Mouse (Mus musculus) urinary bladder, postnatal 25 days (tissue): ENCODE measurements at regions not wholly inside any gene's neighbourhood (a gene's known extent, or its start where the extent isn't known, plus 50 kb on each side); places are given as distances from the start of the nearest gene placed in this dataset.

Experiments used
- DNase-seq: peaks from one replicate; pipeline ENCODE4 v3.0.0; 2022; ENCODE audit warnings: low spot score

- DNase-seq, result no peak
Observed at GRCm38 (mm10) chr13:59315811-59316210, 269.2 kb downstream of the Agtpbp1 start.

DNA sequence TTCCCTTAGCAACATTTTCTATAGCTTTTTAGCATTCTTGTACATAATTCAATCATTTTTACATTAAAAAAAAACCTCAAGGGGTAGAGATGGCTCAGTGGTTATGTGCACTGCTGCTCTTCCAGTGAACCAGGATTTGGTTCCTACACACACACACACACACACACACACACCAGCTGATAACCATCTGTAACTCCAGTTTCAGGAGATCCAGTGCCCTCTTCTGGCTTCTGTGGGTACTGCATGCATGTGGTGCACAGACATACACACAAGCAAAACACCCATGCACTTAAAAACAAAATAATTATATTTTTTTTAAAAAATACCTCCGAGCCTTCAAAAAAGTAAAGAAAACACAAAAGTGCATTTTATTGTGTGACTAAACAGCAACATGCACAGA is 270.6 kb downstream of the Agtpbp1 start:
- no peak for DNase-seq

- DNase-seq, result no peak
Observed at GRCm38 (mm10) chr13:59313725-59314330, 271.2 kb downstream of the Agtpbp1 start.

- no peak for DNase-seq
Observed at GRCm38 (mm10) chr13:59292905-59293304, 292.1 kb downstream of the Agtpbp1 start.

DNA sequence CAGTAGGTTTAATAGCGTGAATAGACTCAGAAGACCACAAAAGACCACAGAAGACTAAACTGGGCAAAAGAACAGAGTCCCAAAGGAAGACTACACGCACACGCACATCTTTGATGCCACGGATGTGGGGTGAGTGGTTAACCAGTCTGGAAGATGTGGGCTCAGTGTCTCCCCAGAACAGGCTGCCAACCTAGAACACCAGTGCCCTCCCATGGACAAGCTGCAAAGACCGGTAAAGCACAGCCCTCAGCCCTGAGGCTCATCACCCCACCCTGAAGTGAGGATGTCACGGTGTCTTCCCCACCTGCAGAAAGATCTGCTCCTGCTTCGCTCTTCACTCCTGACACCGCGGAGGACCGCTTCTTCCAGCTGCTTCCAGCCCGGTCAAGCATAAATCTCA is 295.9 kb downstream of the Agtpbp1 start:
- DNase-seq, result no peak

- no peak for DNase-seq
Observed at GRCm38 (mm10) chr13:59281199-59281598, 303.8 kb downstream of the Agtpbp1 start.

GRCm38 (mm10) chr13:59279136-59279535 is 305.9 kb downstream of the Agtpbp1 start:
- no peak for DNase-seq

DNA sequence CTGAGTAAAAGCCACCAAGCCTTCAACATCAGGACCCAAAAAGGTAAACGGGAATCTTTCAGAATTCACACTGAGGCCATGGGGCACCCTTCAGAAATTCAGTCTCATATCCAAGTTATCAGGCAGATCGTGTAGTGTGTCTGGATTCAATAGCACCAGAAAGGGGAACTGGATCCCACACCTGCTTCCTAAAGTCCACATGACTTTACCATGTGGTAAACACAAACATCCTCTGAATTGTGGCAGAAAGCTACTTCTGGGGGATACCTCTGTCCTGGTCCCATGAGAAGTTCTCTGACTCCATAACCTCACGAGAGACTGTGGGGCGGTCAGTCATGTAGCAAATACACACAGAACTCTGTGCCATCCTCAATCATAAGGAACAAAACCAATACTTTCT is 313.4 kb downstream of the Agtpbp1 start:
- no peak for DNase-seq

DNA sequence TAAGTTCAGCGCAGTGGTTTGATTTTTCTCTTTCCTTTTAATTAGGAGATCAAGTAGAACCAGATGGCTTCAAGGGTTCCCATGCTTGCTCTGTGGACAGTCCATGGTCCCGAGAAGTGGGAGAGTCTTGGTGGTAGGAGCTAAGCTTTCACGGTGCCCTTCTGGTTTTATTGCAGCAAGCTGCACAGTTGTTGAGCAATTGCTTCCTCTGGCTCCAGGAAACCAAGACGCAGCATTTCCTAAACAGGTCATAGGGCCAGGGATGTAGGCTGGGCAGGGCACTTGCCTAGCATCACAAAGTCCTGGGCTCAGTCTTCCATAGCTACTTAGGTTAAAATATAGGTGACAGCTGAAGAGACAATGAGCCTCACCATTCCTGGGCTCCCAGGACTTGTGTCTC is 318.2 kb downstream of the Agtpbp1 start:
- no peak for DNase-seq

- DNase-seq, result no peak
Observed at GRCm38 (mm10) chr13:59264126-59264525, 320.9 kb downstream of the Agtpbp1 start.

- DNase-seq, result no peak
Observed at GRCm38 (mm10) chr13:59261924-59262323, 323.1 kb downstream of the Agtpbp1 start.

DNA sequence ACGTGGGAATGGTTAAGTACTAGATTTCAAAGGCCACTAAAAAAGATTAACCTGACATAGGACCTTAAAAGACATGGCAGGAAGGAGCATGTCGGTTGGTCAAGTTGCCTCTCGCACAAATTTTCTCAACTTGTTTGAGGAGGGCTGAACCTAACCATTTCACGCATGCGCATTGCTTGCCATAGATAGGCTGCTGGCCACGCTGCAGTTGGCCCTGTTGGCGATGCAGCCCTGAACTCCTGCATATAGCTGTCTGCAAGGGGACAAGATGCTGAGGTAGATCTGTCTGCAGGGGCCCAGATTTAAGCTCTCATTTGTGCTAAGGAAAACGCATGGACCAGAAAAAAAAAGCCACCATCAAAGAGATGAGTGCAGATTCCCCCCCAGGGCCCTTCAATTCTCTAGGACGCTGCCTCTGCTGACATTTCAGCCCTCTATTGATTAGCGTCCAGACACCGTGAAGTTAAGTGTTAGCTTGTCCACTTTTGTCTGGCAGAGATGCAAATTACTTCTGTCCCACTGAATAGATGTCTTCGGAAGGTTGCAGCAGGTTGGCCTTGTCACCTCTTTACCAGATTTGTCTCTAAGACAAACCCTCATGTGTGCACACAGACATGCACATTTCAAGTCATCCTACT is 329.1 kb downstream of the Agtpbp1 start:
- DNase-seq, result no peak

- no peak for DNase-seq
Observed at GRCm38 (mm10) chr13:59253667-59254558, 331.1 kb downstream of the Agtpbp1 start.

DNA sequence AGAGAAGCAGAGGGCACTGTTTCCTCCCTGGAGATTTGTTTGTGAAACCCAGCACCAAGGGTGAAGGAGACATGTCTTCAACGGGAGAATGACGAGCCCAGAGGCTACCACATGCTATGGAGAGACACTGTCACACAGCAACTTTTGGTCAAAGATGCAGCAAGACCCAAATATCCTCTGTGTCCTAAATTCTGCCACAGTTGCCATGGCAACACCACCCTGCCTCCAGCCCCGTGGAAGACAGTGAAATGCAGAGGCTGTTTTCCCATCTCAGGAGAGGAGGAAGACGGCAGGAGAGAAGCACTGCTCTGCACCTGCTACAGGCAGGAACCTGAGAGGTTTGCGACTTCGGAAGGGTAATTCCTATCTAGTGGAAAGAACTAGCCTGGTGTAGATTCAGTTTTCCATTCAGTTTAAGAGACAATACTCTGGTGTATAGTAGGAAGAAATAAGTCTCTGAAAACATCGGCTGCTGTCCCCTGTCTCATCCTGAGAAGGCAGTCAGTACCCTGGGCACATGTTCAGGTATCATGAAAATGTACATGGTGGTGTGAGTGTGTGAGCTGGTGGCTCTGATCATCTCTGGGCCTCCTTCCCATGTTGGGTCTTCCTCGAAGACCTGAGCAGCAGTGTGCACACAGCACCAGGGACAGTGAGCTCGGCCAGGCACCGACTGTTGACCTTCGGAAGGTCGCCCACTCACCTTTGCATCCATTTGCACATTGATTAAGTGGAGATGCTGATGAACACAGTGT is 333.6 kb downstream of the Agtpbp1 start:
- no peak for DNase-seq

DNA sequence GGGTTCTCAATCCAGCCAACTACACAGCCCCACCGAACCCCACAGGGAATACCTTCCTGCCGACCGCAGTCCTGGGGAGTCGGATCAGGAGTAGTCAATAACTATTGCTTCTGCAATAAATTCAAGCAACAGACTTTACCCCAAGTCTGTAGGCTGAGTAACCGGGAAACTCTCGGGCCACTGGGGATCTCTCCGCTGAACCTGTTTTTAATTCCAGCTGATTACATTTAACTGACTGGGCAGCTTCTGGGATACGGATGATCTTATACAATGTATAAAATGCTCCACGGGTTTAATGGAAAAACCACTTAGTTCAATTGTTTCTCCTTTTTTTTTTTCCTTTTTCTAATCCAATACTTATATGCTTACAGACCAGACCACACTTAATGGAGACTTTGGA is 336.6 kb downstream of the Agtpbp1 start:
- no peak for DNase-seq

DNA sequence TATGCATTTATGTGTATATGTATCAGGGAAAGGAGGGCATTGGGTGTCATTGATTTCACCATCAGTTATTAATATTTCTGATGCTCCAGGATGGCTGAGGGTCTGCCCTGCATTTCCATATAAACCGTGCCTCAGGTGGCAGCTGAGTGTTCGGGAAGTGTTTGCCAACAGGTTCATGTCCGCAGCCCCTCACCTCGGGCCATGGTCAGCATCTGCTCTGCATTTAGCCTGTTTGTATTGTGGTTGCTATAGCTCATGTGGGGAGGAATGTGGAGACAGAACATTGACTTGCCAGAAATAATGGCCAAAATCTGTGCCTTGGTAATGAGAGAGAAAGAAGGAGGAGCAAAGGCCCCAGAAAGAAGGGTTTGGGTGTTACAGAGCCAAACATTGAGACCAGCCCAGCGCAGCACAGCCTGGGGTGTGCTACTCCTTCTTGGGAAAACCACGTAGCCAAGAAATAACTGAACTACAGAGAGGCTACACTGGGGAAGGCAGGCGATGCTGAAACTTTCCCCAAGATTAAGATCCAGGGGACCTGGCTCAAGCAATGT is 338.0 kb downstream of the Agtpbp1 start:
- no peak for DNase-seq

GRCm38 (mm10) chr13:59246070-59246469 is 339.0 kb downstream of the Agtpbp1 start:
- no peak for DNase-seq

GRCm38 (mm10) chr13:59244622-59245021 is 340.4 kb downstream of the Agtpbp1 start:
- no peak for DNase-seq

DNA sequence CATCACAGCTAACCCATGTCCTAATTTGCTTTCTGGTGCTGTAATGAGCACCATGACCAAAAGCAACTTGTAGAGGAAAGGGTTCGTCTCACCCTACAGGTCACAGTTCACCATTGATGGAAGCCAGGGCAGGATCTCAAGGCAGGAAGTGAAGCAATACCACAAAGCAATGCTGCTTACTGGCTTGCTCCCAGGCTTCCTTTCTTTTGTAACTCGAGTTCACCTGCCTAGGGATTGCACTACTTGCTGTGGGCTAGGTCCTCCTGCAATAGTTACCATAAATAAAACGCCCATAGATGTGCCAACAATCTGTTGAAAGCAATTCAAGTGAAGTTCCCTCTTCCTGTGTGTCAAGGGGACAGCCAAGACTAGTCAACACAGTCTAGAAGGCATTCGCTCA is 342.4 kb downstream of the Agtpbp1 start:
- no peak for DNase-seq

GRCm38 (mm10) chr13:59238696-59239095 is 346.3 kb downstream of the Agtpbp1 start:
- no peak for DNase-seq

- DNase-seq, result no peak
Observed at GRCm38 (mm10) chr13:59235836-59236235, 349.2 kb downstream of the Agtpbp1 start.

GRCm38 (mm10) chr13:59229111-59229541 is 355.9 kb downstream of the Agtpbp1 start:
- no peak for DNase-seq
